Mouse (Mus musculus): ENCODE measurements around the gene Ergic1. TPM values are rescaled to one million over a fixed set of nuclear protein-coding genes. Genes with fewer than 3 reads are reported as not detected.

Ergic1 gene
- polyA plus RNA-seq, 1 experiment = 143 TPM

DNA sequence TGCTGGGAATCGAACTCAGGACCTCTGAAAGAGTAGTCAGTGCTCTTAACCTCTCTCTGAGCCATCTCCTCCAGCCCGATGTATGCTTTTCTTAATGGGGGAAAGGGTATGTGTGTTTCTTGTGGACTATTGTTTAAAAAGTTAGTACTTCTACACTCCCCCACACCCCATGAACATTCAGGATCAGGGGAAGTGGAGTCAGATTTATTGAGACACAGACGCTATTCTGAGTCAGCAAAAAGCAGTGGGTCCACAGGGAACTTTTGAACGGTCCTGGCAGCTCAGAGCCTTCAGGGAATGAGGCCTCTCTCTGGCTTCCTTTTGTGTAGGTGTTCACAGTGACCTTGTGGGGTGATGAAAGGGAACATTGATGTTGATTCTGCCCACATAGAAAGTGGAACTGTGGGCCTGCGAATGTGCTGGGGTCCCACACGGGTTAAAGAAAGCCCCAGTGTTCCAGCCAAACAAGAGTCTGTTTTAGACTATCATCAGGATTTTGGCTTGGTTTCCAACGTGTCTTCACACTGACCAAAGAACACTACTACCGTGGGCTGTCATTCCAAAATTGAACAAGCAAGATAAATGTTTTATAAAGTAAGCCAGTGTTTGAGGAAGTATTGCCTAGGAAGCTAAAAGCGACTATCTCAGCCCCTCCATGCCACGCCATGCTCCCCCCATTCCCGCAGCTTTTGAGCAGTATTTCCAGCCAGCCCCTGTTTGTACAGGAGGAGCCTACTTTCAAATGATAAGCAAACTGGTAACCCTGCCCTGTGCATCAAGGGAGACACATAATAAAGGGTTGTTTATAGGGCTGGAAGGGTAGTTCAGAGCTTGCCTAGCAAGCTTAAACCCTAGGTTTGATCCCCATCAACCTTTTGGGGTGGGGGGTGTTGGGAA is 144.4 kb downstream of the Ergic1 start:
- Histone ChIP-seq H3K4me3 (ENCODE audit: insufficient read depth, low read length) (no peak overlapping the region), H3K4me1 (ENCODE audit: control insufficient read depth, insufficient read depth, low read length) (peaks cover 19% of the 10 kb centered on the region), H3K27ac (ENCODE audit: insufficient read depth, low read length) (no peak overlapping the region)
- TF ChIP-seq CTCF (IDR thresholded peaks at IDR 0.05; ENCODE audit: extremely low read depth, insufficient read depth, low read length) (no peak), POLR2A (IDR thresholded peaks at IDR 0.05; ENCODE audit: extremely low read depth, insufficient read depth, low read length) (no peak)

Other genes with a start within 250 kb of the Ergic1 start
- gene Neurl1b, start 146.7 kb upstream of the Ergic1 start, polyA plus RNA-seq (2012; rRNA removed) = 53.4 and 56.8 TPM in 2 replicates
- gene Dusp1, start 639 bp downstream of the Ergic1 start, polyA plus RNA-seq (2012; rRNA removed) = 51.0 and 71.1 TPM in 2 replicates
- gene Atp6v0e, start 101.7 kb downstream of the Ergic1 start, polyA plus RNA-seq (2012; rRNA removed) = 86.4 and 87.2 TPM in 2 replicates
- 17.4 and 19.2 TPM in 2 replicates for gene Crebrf, start 154.2 kb downstream of the Ergic1 start, polyA plus RNA-seq (2012; rRNA removed)
- gene Bnip1, start 219.6 kb downstream of the Ergic1 start, polyA plus RNA-seq (2012; rRNA removed) = 40.3 and 42.8 TPM in 2 replicates

Data from cortical plate, adult 2 months (tissue).